Mouse (Mus musculus) CD8-positive naive resting alpha-beta T cell, adult 2 months (primary cell): ENCODE data around the gene Fam171a2.
"Not testable (repeated sequence)": the region's sequence is repeated elsewhere in the genome, so short reads cannot be mapped to it uniquely, and the experiment has no call there.

ENCODE experiments used
- DNase-seq, 2 experiments: peaks; one replicate each; pipeline ENCODE4 v3.0.0; 2022; ENCODE audit warnings: low read depth in 2 of 2, low spot score in 2 of 2

Gene Fam171a2

GRCm38 (mm10) chr11:102411704-102412103 is 35.8 kb downstream of the Fam171a2 start:
- DNase-seq, result peak; percentile 80 to 85

- DNase-seq, result no peak
Measured at GRCm38 (mm10) chr11:102411061-102411460, 36.4 kb downstream of the Fam171a2 start.

- not testable (repeated sequence) for DNase-seq
Measured at GRCm38 (mm10) chr11:102410345-102410744, 37.1 kb downstream of the Fam171a2 start.

GRCm38 (mm10) chr11:102409795-102410330 is 37.6 kb downstream of the Fam171a2 start:
- no peak for DNase-seq

GRCm38 (mm10) chr11:102408888-102409794 is 38.3 kb downstream of the Fam171a2 start:
- DNase-seq, result no peak

GRCm38 (mm10) chr11:102408344-102408876 is 39.1 kb downstream of the Fam171a2 start:
- peak; percentile 90 to 93 for DNase-seq

GRCm38 (mm10) chr11:102407834-102408215 is 39.7 kb downstream of the Fam171a2 start, which contains the start of gene Slc25a39:
Gene Slc25a39 (minus strand): TSS chr11:102407946.
- peak; percentile 20 to 32 for DNase-seq

- peak; percentile 68 to 79 for DNase-seq
Measured at GRCm38 (mm10) chr11:102406900-102407833, 40.3 kb downstream of the Fam171a2 start.

GRCm38 (mm10) chr11:102406401-102406800 is 41.1 kb downstream of the Fam171a2 start:
- DNase-seq, result no peak

GRCm38 (mm10) chr11:102405544-102406285 is 41.8 kb downstream of the Fam171a2 start:
- DNase-seq, result no peak

GRCm38 (mm10) chr11:102404161-102405010 is 43.1 kb downstream of the Fam171a2 start:
- DNase-seq, result no peak

- no peak for DNase-seq
Measured at GRCm38 (mm10) chr11:102403657-102404056, 43.8 kb downstream of the Fam171a2 start.

GRCm38 (mm10) chr11:102401898-102402500 is 45.5 kb downstream of the Fam171a2 start:
- DNase-seq, result no peak

- no peak for DNase-seq
Measured at GRCm38 (mm10) chr11:102400513-102401084, 46.9 kb downstream of the Fam171a2 start.

GRCm38 (mm10) chr11:102399610-102400072 is 47.8 kb downstream of the Fam171a2 start:
- DNase-seq, result no peak

- no peak for DNase-seq
Measured at GRCm38 (mm10) chr11:102399107-102399506, 48.4 kb downstream of the Fam171a2 start.

GRCm38 (mm10) chr11:102398007-102398825 is 49.3 kb downstream of the Fam171a2 start:
- DNase-seq, result no peak
